9 mouse cellular contexts compared by ENCODE assay signal in the genomic region with DNA sequence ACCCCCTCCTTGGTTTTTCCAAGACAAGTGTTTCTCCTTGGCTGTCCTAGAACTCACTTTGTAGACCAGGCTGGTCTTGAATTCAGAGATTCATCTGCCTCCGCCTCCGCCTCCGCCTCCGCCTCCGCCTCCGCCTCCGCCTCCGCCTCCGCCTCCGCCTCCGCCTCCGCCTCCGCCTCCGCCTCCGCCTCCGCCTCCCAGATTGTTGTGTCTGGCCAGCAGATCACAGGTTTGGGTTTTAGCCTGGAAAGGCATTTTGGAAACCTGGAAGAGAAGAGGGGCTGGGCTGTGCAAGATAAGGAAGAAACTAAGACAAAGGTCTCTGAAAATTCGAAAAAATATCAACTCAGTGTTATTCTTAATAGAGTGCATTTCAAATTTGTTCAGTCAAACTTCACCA. TPM values are rescaled to one million over a fixed set of nuclear protein-coding genes. Genes with fewer than 3 reads are reported as not detected.
DNase-seq lines count a peak whose midpoint lies in the region.
"Not testable (repeated sequence)": the region's sequence is repeated elsewhere in the genome, so short reads cannot be mapped to it uniquely, and the experiment has no call there.
"Had no signal": no experiment of that assay in that cellular context is flagged by ENCODE, and none has a peak within 500 bp of the region (broad histone marks: within the 10 kb centered on the region; RNA-seq: fewer than 3 reads in every experiment).

No protein-coding gene starts in this region.

- peak; percentile 54 for DNase-seq in ES-E14 (ENCODE audit: low read depth, low spot score)
- DNase-seq in adrenal gland, postnatal 36 days = peak; percentile 68 to 75
- DNase-seq in gastrocnemius, adult 8-10 months (ENCODE audit: low spot score in 2 of 2) = peak; percentile 7 to 31
- DNase-seq in heart, postnatal 4 days = peak; percentile 54
- DNase-seq in layer of hippocampus, postnatal 10 days (ENCODE audit: low spot score in 2 of 2) = peak; percentile 5 to 23
- DNase-seq in lung, postnatal 4 days = peak; percentile 57 to 60
- DNase-seq in testis, postnatal 10 days (ENCODE audit: low spot score) = peak; percentile 73
- DNase-seq in urinary bladder, postnatal 25 days (ENCODE audit: low spot score) = peak; percentile 30

- not testable (repeated sequence) for H3K36me3 ChIP-seq in ES-E14 (ENCODE audit: control insufficient read depth, insufficient read depth, low read length, poor library complexity, severe bottlenecking)

- not testable (repeated sequence) for H3K9ac ChIP-seq in ES-E14 (ENCODE audit: insufficient read depth, low read depth, low read length, poor library complexity, severe bottlenecking)

- not testable (repeated sequence) for H3K4me3 ChIP-seq in ES-E14 (ENCODE audit: insufficient read depth in 1 of 2, low read depth in 1 of 2, low read length in 2 of 2, poor library complexity in 1 of 2, severe bottlenecking in 1 of 2)

- H3K4me1 ChIP-seq in ES-E14 (ENCODE audit: control insufficient read depth in 2 of 2, insufficient read depth in 2 of 2, low read length in 2 of 2, poor library complexity in 1 of 2) = not testable (repeated sequence)

- in situ Hi-C loops in ES-E14 (cut with MboI; ENCODE audit: low sequenced_read_pairs in 2 of 2, unreplicated experiment in 2 of 2) = not testable (repeated sequence)

- H3K27ac ChIP-seq in ES-E14 (ENCODE audit: insufficient read depth, low read depth, low read length, poor library complexity, severe bottlenecking) = not testable (repeated sequence)

- not testable (repeated sequence) for H3K9me3 ChIP-seq in ES-E14 (ENCODE audit: control insufficient read depth, insufficient read depth, low read depth, low read length)

RNA-seq across cellular contexts. Expression of a gene that starts 51.4 kb away (rescaled TPM):
- total RNA-seq in ES-E14 (2012; rRNA removed) = 2.2 and 2.9 TPM in 2 replicates
- 1 to 10 TPM; 3.2 to 3.3 TPM for total RNA-seq in adrenal gland, postnatal 36 days (2021)
- total RNA-seq in gastrocnemius, adult 8-10 months (2022) = 10 to 100 TPM; 59.5 to 67.4 (median 60.9) TPM
- total RNA-seq in heart, postnatal 4 days (2021) = under 1 TPM; 0.19 to 0.54 TPM
- total RNA-seq in layer of hippocampus, postnatal 10 days (2021) = under 1 TPM; 0.57 to 0.69 TPM
- total RNA-seq: hematopoietic stem cell, adult 5-6 weeks had no signal

Comparison
In these comparisons a context has a peak if more than half of its experiments do, and no peak if none do; other contexts are left out.
1. DNase-seq: peak in every context shown above with its lines; median percentile 73 in testis, postnatal 10 days; 72 in adrenal gland, postnatal 36 days; 58 in lung, postnatal 4 days; 54 in ES-E14; 54 in heart, postnatal 4 days; 30 in urinary bladder, postnatal 25 days; 19 in gastrocnemius, adult 8-10 months; 14 in layer of hippocampus, postnatal 10 days.
2. RNA of a gene that starts 51.4 kb away (total RNA-seq): 59.5 to 67.4 TPM in gastrocnemius, adult 8-10 months; 3.2 to 3.3 TPM in adrenal gland, postnatal 36 days, 2.2 to 2.9 TPM in ES-E14, 0.57 to 0.69 TPM in layer of hippocampus, postnatal 10 days and 0.19 to 0.54 TPM in heart, postnatal 4 days; every median in the first group is over 10 times any median in the second.